Mouse (Mus musculus): ENCODE data around the gene Zfp976. TPM values are rescaled to one million over a fixed set of nuclear protein-coding genes. Genes with fewer than 3 reads are reported as not detected.
A peak's percentile ranks its signal among the peaks of the same experiment; 100 is the strongest.
"Not testable (repeated sequence)": the region's sequence is repeated elsewhere in the genome, so short reads cannot be mapped to it uniquely, and the experiment has no call there.

The Zfp976 gene
- polyA plus RNA-seq (2016; fragmentation: Nextera tagmentation; extraction: Ambion mirVana) = 2.2 TPM in 2 replicates

DNA sequence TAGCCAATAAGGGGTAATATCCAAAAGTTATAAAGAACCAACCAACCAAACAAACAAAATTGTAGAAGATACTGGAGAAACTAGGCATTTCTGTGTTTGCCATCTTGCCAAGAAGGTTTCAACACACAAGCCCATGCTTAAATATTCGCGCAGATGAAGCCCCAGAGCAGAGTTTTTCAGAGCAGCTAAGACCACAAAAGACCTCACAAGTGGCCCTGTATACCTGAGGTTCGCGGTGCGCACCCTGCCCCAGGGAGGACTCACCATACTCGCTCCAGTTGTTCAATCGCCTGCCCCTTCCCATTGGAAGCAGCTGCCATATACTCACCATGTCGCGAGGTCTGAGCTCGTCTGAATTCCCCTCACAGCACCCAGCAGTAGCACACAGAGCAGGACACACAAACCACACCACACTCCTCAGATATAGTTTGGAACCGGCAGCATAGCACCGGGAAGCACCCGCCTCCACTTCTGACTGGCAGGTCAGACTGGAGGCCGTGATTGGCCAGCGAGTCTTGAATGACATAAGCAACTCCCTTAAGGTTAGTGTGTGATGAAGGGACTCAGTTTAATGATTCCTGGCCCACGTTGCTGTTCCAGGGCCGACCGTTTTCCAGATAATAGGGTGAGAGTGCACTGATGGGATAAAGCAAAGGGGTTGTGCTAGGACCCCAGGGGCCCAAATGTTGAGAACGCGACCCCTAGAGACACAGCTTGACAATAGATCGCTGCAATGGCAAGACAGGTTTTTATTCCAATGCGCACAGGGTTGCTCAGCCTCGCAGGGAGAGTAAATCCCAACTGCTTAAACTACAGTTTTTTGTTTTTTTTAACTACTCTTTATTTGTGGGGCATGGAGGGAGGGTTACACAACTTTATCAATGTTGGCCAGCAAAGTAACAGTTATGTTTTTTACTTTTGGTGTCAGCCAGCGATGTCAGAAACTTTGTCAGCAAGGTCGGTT lies at the start of gene Zfp976:
Gene Zfp976, minus strand, starts transcription at position 437 of the 964 bp plus-strand sequence.
- 3% methylated on average over 25 of the region's 25 CpGs for WGBS (ENCODE audit: insufficient replicate concordance)
- not testable (repeated sequence) for H3K27me3 ChIP-seq (replicated peaks); H3K4me1 ChIP-seq; H3K9me3 ChIP-seq (replicated peaks); H3K27ac ChIP-seq; H3K36me3 ChIP-seq
- H3K4me3 ChIP-seq = peak within 1 kb of the TSS; percentile 62
- ATAC-seq = peak; percentile 100
- peak within 1 kb of the TSS; percentile 62 for H3K4me2 ChIP-seq
- peak within 1 kb of the TSS; percentile 60 for H3K9ac ChIP-seq

DNA sequence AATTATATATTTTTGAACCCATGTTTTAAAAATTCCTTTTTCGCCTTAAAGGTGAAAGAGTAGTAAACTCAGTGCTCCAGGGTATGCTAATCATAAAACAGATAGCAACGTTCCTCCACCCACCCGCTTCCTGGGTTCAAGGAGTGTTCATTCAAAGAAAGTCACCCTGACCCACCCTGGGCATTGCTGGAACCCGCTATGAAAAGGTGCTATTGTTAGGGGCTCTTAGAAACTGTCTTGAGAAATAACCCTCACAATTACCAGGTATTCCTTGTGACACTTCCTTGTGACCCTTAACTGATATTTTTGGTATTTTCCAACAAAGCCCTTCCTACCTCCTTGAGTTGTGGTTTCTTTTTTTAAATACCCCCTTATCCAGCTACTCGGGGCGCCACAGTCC lies 37.7 kb upstream of the Zfp976 start:
- not testable (repeated sequence) for H3K4me2 ChIP-seq; H3K4me1 ChIP-seq; H3K27me3 ChIP-seq (replicated peaks); H3K4me3 ChIP-seq; H3K36me3 ChIP-seq; H3K9ac ChIP-seq; H3K27ac ChIP-seq; ATAC-seq
- 78% methylated on average over 6 of the region's 6 CpGs for WGBS (ENCODE audit: insufficient replicate concordance)
- peaks cover 14% of the 10 kb centered on the region for H3K9me3 ChIP-seq (replicated peaks)

DNA sequence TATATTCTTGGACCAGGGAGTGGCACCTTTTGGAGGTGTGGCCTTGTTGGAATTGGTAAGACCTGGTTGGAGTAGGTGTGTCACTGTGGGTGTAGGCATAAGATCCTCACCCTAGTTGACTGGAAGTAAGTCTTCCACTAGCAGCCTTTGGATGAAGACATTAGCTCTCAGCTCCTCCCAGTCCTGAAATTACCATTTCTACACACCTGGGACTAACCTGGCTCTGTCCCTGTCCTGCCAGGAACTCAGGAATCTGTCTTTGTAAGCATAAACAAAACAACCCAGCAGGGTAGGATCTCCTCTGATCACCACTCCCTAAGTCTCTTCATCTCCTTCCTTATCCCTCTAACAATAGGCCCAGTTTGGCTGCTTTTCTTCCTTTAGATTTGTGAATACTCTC lies 37.3 kb upstream of the Zfp976 start:
- H3K9ac ChIP-seq, ATAC-seq, H3K27ac ChIP-seq: not testable (repeated sequence)

DNA sequence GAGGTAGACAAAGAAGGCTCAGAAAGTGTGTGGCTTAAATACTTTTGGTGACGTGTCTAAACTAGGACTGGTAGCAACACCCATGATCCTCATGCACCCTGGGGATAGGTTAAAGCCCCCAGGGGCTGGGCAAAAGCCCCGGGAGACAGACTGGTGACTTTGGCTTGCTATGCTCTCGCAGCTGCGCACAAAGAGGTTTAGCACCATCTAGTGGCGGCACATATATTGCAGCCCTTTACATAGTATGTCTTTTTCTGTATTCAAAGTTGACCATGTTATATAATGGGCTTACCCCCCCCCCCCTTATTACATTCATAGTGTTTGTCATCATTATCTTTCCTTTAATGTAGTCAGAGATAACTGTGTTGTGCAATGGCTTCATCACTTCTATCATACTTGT lies 17.8 kb upstream of the Zfp976 start:
- H3K27me3 ChIP-seq (replicated peaks); ATAC-seq; H3K4me1 ChIP-seq; H3K27ac ChIP-seq; H3K4me2 ChIP-seq; H3K9ac ChIP-seq; H3K9me3 ChIP-seq (replicated peaks); H3K4me3 ChIP-seq: not testable (repeated sequence)
- 70% methylated on average over 5 of the region's 5 CpGs for WGBS (ENCODE audit: insufficient replicate concordance)
- peaks cover 24% of the 10 kb centered on the region for H3K36me3 ChIP-seq

More for the DNA sequence above, 37.3 kb upstream of the Zfp976 start:
- H3K9me3 ChIP-seq (replicated peaks) = peaks cover 12% of the 10 kb centered on the region
- H3K4me3 ChIP-seq; H3K4me1 ChIP-seq; H3K4me2 ChIP-seq; H3K36me3 ChIP-seq; H3K27me3 ChIP-seq (replicated peaks): not testable (repeated sequence)

DNA sequence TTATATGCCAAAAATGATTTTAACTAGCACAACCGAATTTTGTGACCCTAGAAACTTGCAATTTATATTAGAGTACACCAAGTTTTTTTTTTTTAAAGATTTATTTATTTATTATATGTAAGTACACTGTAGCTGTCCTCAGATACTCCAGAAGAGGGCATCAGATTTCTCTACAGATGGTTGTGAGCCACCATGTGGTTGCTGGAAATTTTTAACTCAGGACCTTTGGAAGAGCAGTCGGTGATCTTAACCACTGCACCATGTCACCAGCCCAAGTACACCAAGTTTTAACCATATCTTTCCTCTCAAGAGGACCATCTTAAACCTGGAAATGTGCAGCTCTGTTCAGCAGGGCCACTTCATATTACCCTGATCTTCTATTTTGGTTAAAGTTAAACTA lies 12.8 kb upstream of the Zfp976 start:
- H3K9me3 ChIP-seq (replicated peaks); H3K4me1 ChIP-seq; H3K4me2 ChIP-seq; H3K27me3 ChIP-seq (replicated peaks); ATAC-seq; H3K27ac ChIP-seq; H3K36me3 ChIP-seq; H3K4me3 ChIP-seq; H3K9ac ChIP-seq: not testable (repeated sequence)
- WGBS (ENCODE audit: insufficient replicate concordance) = 60% methylated on average over 2 of the region's 2 CpGs

DNA sequence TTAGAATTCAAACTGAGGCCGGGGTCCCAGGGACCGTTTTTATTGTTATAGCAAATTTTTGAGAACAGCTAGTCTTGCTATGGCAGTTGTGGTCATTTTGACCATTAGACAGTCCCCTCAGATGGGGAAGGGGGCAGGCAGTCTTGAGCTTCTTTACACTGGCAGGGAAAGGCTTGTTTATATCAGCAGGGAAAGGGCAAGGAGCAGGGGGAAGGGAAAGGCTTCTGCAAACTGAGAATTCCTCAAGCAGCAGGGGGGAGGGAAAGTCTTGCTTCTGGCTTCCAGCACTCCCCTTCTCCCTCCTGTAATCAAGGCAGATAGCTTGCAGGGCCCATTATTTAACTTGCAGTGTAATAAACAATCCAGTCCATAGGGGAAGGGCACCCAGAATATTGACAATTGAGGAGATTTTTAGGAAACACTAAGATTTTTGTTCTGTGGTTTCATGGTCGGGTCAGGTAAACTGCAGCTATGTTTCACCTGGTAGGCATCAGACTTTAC lies 782 bp upstream of the Zfp976 start:
- peak overlapping the region; percentile 62 for H3K4me2 ChIP-seq
- H3K4me1 ChIP-seq; ATAC-seq; H3K27me3 ChIP-seq (replicated peaks); H3K27ac ChIP-seq; H3K36me3 ChIP-seq; H3K9me3 ChIP-seq (replicated peaks): not testable (repeated sequence)
- H3K9ac ChIP-seq = peak overlapping the region; percentile 60; the same call in 1 of the 2 replicates
- peak overlapping the region; percentile 62 for H3K4me3 ChIP-seq
- 14% methylated on average over 3 of the region's 3 CpGs for WGBS (ENCODE audit: insufficient replicate concordance)

DNA sequence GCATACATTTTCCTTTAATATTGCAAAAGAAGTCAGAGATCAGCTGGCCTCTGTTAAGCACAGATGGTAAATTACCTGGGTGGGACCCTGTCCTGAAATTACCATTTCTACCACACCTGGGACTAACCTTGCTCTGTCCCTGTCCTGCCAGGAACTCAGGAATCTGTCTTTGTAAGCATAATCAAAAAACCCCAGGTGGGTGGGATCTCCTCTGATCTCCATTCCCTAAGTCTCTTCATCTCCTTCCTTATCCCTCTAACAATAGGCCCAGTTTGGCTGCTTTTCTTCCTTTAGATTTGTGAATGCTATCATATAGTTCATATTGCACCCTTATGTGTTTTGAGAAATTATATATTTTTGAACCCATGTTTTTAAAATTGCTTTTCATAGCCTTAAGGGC lies 11.4 kb downstream of the Zfp976 start:
- H3K27me3 ChIP-seq (replicated peaks); H3K36me3 ChIP-seq; H3K4me1 ChIP-seq; H3K9ac ChIP-seq; H3K9me3 ChIP-seq (replicated peaks); H3K27ac ChIP-seq; H3K4me2 ChIP-seq; H3K4me3 ChIP-seq; ATAC-seq: not testable (repeated sequence)

DNA sequence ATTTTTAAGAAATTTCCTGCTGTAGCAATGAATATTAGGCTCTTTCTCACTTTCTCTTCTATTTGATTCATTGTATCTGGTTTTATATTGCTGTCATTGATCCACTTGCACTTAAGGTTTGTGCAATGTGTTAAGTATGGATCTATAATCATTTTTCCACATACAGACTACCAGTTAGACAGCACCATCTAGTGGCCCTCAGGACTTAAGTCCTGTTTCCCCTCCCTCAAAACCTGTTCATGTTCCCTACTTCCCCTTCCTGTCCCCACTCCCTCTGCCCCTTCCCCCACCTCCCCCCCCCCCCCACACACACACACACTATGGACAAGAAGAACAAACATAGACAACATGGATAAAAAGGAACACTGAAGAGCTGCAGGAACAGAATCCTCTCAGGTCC lies 46.7 kb downstream of the Zfp976 start:
- not testable (repeated sequence) for H3K4me3 ChIP-seq

DNA sequence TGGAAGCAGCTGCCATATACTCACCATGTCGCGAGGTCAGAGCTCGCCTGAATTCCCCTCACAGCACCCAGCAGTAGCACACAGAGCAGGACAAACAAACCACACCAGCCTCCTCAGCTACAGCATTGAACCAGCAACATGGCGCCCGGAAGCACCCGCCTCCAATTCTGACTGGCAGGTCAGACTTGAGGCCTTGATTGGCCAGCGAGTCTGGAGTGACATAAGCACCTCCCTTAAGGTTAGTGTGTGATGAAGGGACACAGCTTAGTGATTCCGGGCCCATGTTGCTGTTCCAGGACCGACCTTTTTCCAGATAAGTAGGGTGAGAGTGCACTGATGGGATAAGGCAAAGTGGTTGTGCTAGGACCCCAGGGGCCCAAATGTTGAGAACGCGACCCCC lies 50.0 kb downstream of the Zfp976 start, which contains the start of gene Zfp977:
Gene Zfp977, minus strand, starts transcription at position 135 of the 400 bp plus-strand sequence.
- H3K27ac ChIP-seq; H3K9ac ChIP-seq; H3K4me1 ChIP-seq; H3K9me3 ChIP-seq (replicated peaks); ATAC-seq; H3K27me3 ChIP-seq (replicated peaks); H3K4me2 ChIP-seq; H3K4me3 ChIP-seq; H3K36me3 ChIP-seq: not testable (repeated sequence)
- 80% methylated on average over 11 of the region's 11 CpGs for WGBS (ENCODE audit: insufficient replicate concordance)

More for the DNA sequence above, 46.7 kb downstream of the Zfp976 start:
- H3K27me3 ChIP-seq (replicated peaks); H3K4me2 ChIP-seq; H3K9me3 ChIP-seq (replicated peaks); H3K27ac ChIP-seq; H3K4me1 ChIP-seq; ATAC-seq; H3K9ac ChIP-seq; H3K36me3 ChIP-seq: not testable (repeated sequence)

DNA sequence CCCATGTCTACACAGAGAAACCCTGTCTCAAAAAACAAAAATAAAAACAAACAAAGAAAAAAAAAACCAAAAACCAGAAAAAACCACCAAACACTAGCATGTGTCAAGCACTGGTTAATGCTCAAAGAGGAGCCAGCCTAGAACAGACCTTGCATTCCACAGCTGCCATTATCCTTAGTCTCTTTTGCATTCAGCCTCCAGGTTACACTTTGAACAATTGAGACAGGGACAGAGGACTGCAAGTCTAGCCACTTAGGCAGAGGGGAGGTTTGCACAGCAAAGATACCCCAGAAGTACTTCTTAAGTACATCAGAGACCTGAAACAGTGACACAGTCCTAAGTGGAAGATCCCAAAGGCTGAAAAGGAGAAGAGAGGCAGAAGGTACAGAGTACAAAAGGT lies 51.1 kb downstream of the Zfp976 start:
- H3K9ac ChIP-seq; H3K36me3 ChIP-seq; H3K4me2 ChIP-seq; H3K27ac ChIP-seq; H3K4me1 ChIP-seq; ATAC-seq; H3K4me3 ChIP-seq; H3K27me3 ChIP-seq (replicated peaks): not testable (repeated sequence)
- H3K9me3 ChIP-seq (replicated peaks) = 0 out of 2 replicates have a peak, but pooled peaks cover 16% of the 10 kb centered on the region

DNA sequence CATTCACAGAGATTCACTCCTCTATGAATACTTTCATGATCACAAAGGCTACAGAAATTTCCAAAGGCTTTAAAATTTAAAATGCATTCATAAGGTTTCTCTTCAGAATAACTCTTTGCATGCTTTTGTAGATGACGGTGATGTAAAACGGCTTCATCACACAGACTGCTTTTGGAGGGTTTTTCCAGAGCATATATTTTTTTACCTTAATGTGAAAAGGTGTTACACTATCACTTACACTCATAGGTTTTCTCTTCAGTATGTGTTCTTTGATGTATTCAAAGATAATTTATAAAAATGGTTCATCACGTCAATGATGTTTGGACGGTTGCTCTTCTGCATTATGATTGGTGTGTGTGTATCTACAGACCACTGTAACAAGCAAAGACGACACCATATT lies 63.9 kb downstream of the Zfp976 start, which contains the start of gene Gm21028:
Gene Gm21028, minus strand, starts transcription at position 101 of the 400 bp plus-strand sequence.
- H3K9me3 ChIP-seq (replicated peaks) = peaks cover 33% of the 10 kb centered on the region
- no peak for ATAC-seq
- 74% methylated on average over 5 of the region's 5 CpGs for WGBS (ENCODE audit: insufficient replicate concordance)

More for the DNA sequence above, 63.9 kb downstream of the Zfp976 start, which contains the start of gene Gm21028:
- no peaks in the 10 kb centered on the region for H3K4me1 ChIP-seq
- H3K36me3 ChIP-seq = peaks cover 3% of the 10 kb centered on the region
- H3K27me3 ChIP-seq (replicated peaks) = no peaks in the 10 kb centered on the region
- H3K4me3 ChIP-seq = no peak within 1 kb of the TSS
- H3K27ac ChIP-seq = no peak within 1 kb of the TSS
- H3K4me2 ChIP-seq = no peak within 1 kb of the TSS
- H3K9ac ChIP-seq = no peak within 1 kb of the TSS
